24 mouse cellular contexts compared by ENCODE assay signal in the genomic region with DNA sequence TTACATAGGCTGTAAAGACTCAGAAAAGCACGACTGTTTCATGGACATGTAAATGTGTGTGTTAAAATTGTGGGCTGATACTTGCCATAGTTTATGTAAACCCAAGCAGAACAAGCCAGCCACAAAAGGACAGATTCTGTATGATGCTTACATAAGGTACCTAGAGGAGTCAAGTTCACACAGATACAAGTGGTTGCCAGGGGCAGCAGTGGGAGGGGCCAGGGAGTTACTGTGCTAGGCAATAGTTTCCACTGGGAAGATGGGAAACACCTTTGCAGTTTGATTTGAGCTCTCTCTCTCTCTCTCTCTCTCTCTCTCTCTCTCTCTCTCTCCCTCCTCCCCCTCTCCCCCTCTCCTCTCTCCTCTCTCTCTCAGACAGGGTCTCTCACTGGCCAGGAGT. TPM values are rescaled to one million over a fixed set of nuclear protein-coding genes. Genes with fewer than 3 reads are reported as not detected.
A peak's percentile ranks its signal among the peaks of the same experiment; 100 is the strongest.
DNase-seq lines count a peak whose midpoint lies in the region; ATAC-seq and TF ChIP-seq lines count a peak whose summit lies in the region.
"Had no signal": no experiment of that assay in that cellular context is flagged by ENCODE, and none has a peak within 500 bp of the region (broad histone marks: within the 10 kb centered on the region; RNA-seq: fewer than 3 reads in every experiment).

No protein-coding gene starts in this region.

- no peak for DNase-seq in heart, postnatal 36 days
- DNase-seq in lung, adult 18-20 months, result peak; percentile 75 to 81
- no peak for DNase-seq in lung, adult 2 months
- peak; percentile 29 for DNase-seq in MEL (ENCODE audit: low read depth, low spot score)
- no peak for DNase-seq in adrenal gland, postnatal 10 days
- DNase-seq: cerebellum, adult 2 months; heart, postnatal 4 days; kidney, postnatal 4 days; midbrain, embryonic 14.5 days had no signal

- H3K4me3 ChIP-seq in heart, embryonic 12.5 days, result no peak overlapping the region
- H3K4me3 ChIP-seq in lung, adult 2 months (replicated peaks; ENCODE audit: extremely low read depth, low read depth, low read length), result no peak overlapping the region
- no peak overlapping the region for H3K4me3 ChIP-seq in MEL (ENCODE audit: control insufficient read depth in 1 of 2, insufficient read depth in 1 of 2, low read depth in 2 of 2, low read length in 2 of 2)
- H3K4me3 ChIP-seq in brown adipose tissue, adult 24 weeks (ENCODE audit: insufficient read depth, low read depth, low read length), result no peak overlapping the region
- H3K4me3 ChIP-seq: embryonic facial prominence, embryonic 15.5 days; forebrain, embryonic 13.5 days; heart, embryonic 13.5 days; limb, embryonic 15.5 days; myocyte; neural tube, embryonic 15.5 days had no signal

- no peaks in the 10 kb centered on the region for H3K36me3 ChIP-seq in heart, embryonic 12.5 days
- H3K36me3 ChIP-seq in MEL (ENCODE audit: control insufficient read depth in 1 of 2, insufficient read depth in 2 of 2, low read length in 2 of 2), result peaks cover 0 to 20% of the 10 kb centered on the region in 2 experiments; a peak in 2 of 4 replicates
- H3K36me3 ChIP-seq: embryonic facial prominence, embryonic 15.5 days; heart, embryonic 13.5 days; limb, embryonic 15.5 days; neural tube, embryonic 15.5 days had no signal

- no peak overlapping the region for H3K27ac ChIP-seq in heart, embryonic 12.5 days (ENCODE audit: poor library complexity, severe bottlenecking)
- H3K27ac ChIP-seq in MEL (ENCODE audit: control insufficient read depth, low read depth, low read length), result no peak overlapping the region
- H3K27ac ChIP-seq in brown adipose tissue, adult 24 weeks (replicated peaks; ENCODE audit: low read depth, low read length), result 0 out of 2 replicates have a peak overlapping the region, but pooled peaks have one; percentile 5
- H3K27ac ChIP-seq: embryonic facial prominence, embryonic 15.5 days; forebrain, embryonic 13.5 days; heart, embryonic 13.5 days; limb, embryonic 15.5 days; neural tube, embryonic 15.5 days had no signal

- H3K9ac ChIP-seq in heart, embryonic 12.5 days, result peak overlapping the region; percentile 40; the same call in 1 of the 2 replicates
- H3K9ac ChIP-seq in MEL (ENCODE audit: control insufficient read depth, low read depth, low read length, poor library complexity, severe bottlenecking), result no peak overlapping the region
- H3K9ac ChIP-seq: embryonic facial prominence, embryonic 15.5 days; forebrain, embryonic 13.5 days; heart, embryonic 13.5 days; limb, embryonic 15.5 days; neural tube, embryonic 15.5 days had no signal

- ATAC-seq in heart, embryonic 12.5 days (ENCODE audit: insufficient number of reproducible peaks, low FRiP score), result no peak
- ATAC-seq in activated CD4-positive, CD25-positive, alpha-beta regulatory T cell, adult 4 months, result no peak
- ATAC-seq: forebrain, embryonic 13.5 days had no signal

- no peaks in the 10 kb centered on the region for H3K27me3 ChIP-seq in heart, embryonic 12.5 days (replicated peaks)
- no peaks in the 10 kb centered on the region for H3K27me3 ChIP-seq in MEL (ENCODE audit: control insufficient read depth in 1 of 2, insufficient read depth in 2 of 2, low read length in 2 of 2)
- H3K27me3 ChIP-seq: embryonic facial prominence, embryonic 15.5 days; forebrain, embryonic 13.5 days; heart, embryonic 13.5 days; limb, embryonic 15.5 days; neural tube, embryonic 15.5 days had no signal

- H3K4me1 ChIP-seq in heart, embryonic 12.5 days (replicated peaks), result peaks cover 41% of the 10 kb centered on the region
- H3K4me1 ChIP-seq in lung, adult 2 months (ENCODE audit: control insufficient read depth, insufficient read depth, low read length), result peaks cover 4% of the 10 kb centered on the region
- H3K4me1 ChIP-seq in MEL (ENCODE audit: control insufficient read depth in 1 of 2, insufficient read depth in 2 of 2, low read length in 2 of 2), result peaks cover 13 to 24% of the 10 kb centered on the region in 2 experiments
- peaks cover 18% of the 10 kb centered on the region for H3K4me1 ChIP-seq in brown adipose tissue, adult 24 weeks (ENCODE audit: control insufficient read depth, insufficient read depth, insufficient read length, low read length)

- no peaks in the 10 kb centered on the region for H3K9me3 ChIP-seq in heart, embryonic 12.5 days (replicated peaks)
- no peaks in the 10 kb centered on the region for H3K9me3 ChIP-seq in MEL (replicated peaks; ENCODE audit: insufficient read depth, low read length)
- H3K9me3 ChIP-seq: embryonic facial prominence, embryonic 15.5 days; forebrain, embryonic 13.5 days; heart, embryonic 13.5 days; limb, embryonic 15.5 days; neural tube, embryonic 15.5 days had no signal

- 45% methylated on average over 1 of the region's 1 CpGs for WGBS in heart, embryonic 12.5 days
- 57% methylated on average over 1 of the region's 1 CpGs for WGBS in lung, adult 2 months

- TF ChIP-seq CTCF in lung, adult 2 months (IDR thresholded peaks at IDR 0.05; ENCODE audit: insufficient read depth, low read length), result no peak
- TF ChIP-seq CTCF in MEL (IDR thresholded peaks at IDR 0.05 in 2 of 3, conservative IDR thresholded peaks at IDR 0.05 in 1 of 3; ENCODE audit: control insufficient read depth in 1 of 3, insufficient read depth in 1 of 3, low read depth in 2 of 3, low read length in 3 of 3, poor library complexity in 1 of 3, severe bottlenecking in 1 of 3), result no peak

- peaks cover 3% of the 10 kb centered on the region for H3K79me2 ChIP-seq in MEL (ENCODE audit: control insufficient read depth, insufficient read depth, low read length, poor library complexity)

- no peak overlapping the region for H3K4me2 ChIP-seq in heart, embryonic 12.5 days
- H3K4me2 ChIP-seq: embryonic facial prominence, embryonic 15.5 days; forebrain, embryonic 13.5 days; heart, embryonic 13.5 days; limb, embryonic 15.5 days; neural tube, embryonic 15.5 days had no signal

- TF ChIP-seq POLR2A in lung, adult 2 months (IDR thresholded peaks at IDR 0.05; ENCODE audit: borderline replicate concordance, extremely low read depth, low read depth, low read length), result no peak
- TF ChIP-seq POLR2A in MEL (IDR thresholded peaks at IDR 0.05; ENCODE audit: control insufficient read depth in 1 of 2, insufficient read depth in 1 of 2, low read depth in 1 of 2, low read length in 2 of 2, poor library complexity in 1 of 2), result no peak

- TF ChIP-seq RAD21 in MEL (IDR thresholded peaks at IDR 0.05; ENCODE audit: low read depth, low read length), result no peak

- no peak for TF ChIP-seq EP300 in MEL (IDR thresholded peaks at IDR 0.05; ENCODE audit: low read depth in 1 of 2, low read length in 2 of 2)

- intact Hi-C loops in heart, postnatal 36 days (cut with DNase I), result no loop called here

RNA-seq across cellular contexts. Expression of gene Ppp1r9b, which starts 5.7 kb away (rescaled TPM):
- polyA plus RNA-seq in heart, embryonic 12.5 days (2016; fragmentation: Nextera tagmentation; extraction: Ambion mirVana), result 10.4 and 12.2 TPM in 2 replicates
- 10 to 100 TPM; 46.3 to 50.8 TPM for total RNA-seq in heart, postnatal 36 days (2021)
- polyA plus RNA-seq in lung, adult 2 months (2012; rRNA removed), result 58.7 and 67.7 TPM in 2 replicates
- total RNA-seq in MEL (2012; rRNA removed), result 113 and 150 TPM in 2 replicates
- polyA plus RNA-seq in MEL (2012; ENCODE audit: insufficient read depth in 1 of 2, insufficient read length in 2 of 2, low read depth in 1 of 2, low replicate concordance in 2 of 2, missing spikeins in 1 of 2), result 100 to 1,000 TPM in 1 of 2 experiments, 10 to 100 TPM in 1; 47.0 to 169 TPM
- polyA plus RNA-seq in brown adipose tissue, adult 24 weeks (2012; ENCODE audit: insufficient read depth, insufficient read length, missing spikeins), result 70.8 and 83.5 TPM in 2 replicates
- polyA plus RNA-seq in activated CD4-positive, CD25-positive, alpha-beta regulatory T cell, adult 4 months (2017; shearing (Covaris generic)), result 10 to 100 TPM; 23.1 to 24.0 TPM
- total RNA-seq in adrenal gland, postnatal 10 days (2021), result 10 to 100 TPM; 83.3 to 96.2 TPM

RNA-seq across cellular contexts. Expression of gene Sgca, which starts 9.0 kb away (rescaled TPM):
- 20.6 and 26.6 TPM in 2 replicates for polyA plus RNA-seq in heart, embryonic 12.5 days (2016; fragmentation: Nextera tagmentation; extraction: Ambion mirVana)
- total RNA-seq in heart, postnatal 36 days (2021), result 100 to 1,000 TPM; 185 to 189 TPM
- 19.9 and 54.4 TPM in 2 replicates for polyA plus RNA-seq in lung, adult 2 months (2012; rRNA removed)
- not detected in 2 replicates for total RNA-seq in MEL (2012; rRNA removed)
- polyA plus RNA-seq in MEL (2012; ENCODE audit: insufficient read depth in 1 of 2, insufficient read length in 2 of 2, low read depth in 1 of 2, low replicate concordance in 2 of 2, missing spikeins in 1 of 2), result not detected
- polyA plus RNA-seq in brown adipose tissue, adult 24 weeks (2012; ENCODE audit: insufficient read depth, insufficient read length, missing spikeins), result 6.5 and 6.9 TPM in 2 replicates
- under 1 TPM in 1 of 2 experiments, not detected in 1; 0.46 TPM for polyA plus RNA-seq in activated CD4-positive, CD25-positive, alpha-beta regulatory T cell, adult 4 months (2017; shearing (Covaris generic))
- total RNA-seq in adrenal gland, postnatal 10 days (2021), result 10 to 100 TPM in 1 of 2 experiments, 1 to 10 TPM in 1; 4.5 to 16.8 TPM
- polyA plus RNA-seq: forebrain, embryonic 13.5 days; midbrain, embryonic 14.5 days had no signal

RNA-seq across cellular contexts. Expression of gene Hils1, which starts 17.7 kb away (rescaled TPM):
- 0.30 TPM in 1 of 2 replicates, not detected in the other for polyA plus RNA-seq in heart, embryonic 12.5 days (2016; fragmentation: Nextera tagmentation; extraction: Ambion mirVana)
- total RNA-seq in heart, postnatal 36 days (2021), result not detected
- polyA plus RNA-seq in lung, adult 2 months (2012; rRNA removed), result not detected in 2 replicates
- total RNA-seq in MEL (2012; rRNA removed), result not detected in 2 replicates
- not detected for polyA plus RNA-seq in MEL (2012; ENCODE audit: insufficient read depth in 1 of 2, insufficient read length in 2 of 2, low read depth in 1 of 2, low replicate concordance in 2 of 2, missing spikeins in 1 of 2)
- polyA plus RNA-seq in brown adipose tissue, adult 24 weeks (2012; ENCODE audit: insufficient read depth, insufficient read length, missing spikeins), result not detected in 2 replicates
- polyA plus RNA-seq in activated CD4-positive, CD25-positive, alpha-beta regulatory T cell, adult 4 months (2017; shearing (Covaris generic)), result not detected
- total RNA-seq in adrenal gland, postnatal 10 days (2021), result not detected
- total RNA-seq: gastrocnemius, postnatal 4 days; heart, postnatal 4 days; layer of hippocampus, postnatal 10 days; left cerebral cortex, postnatal 10 days had no signal
- polyA plus RNA-seq: brain, embryonic 14.5 days; cerebellum, adult 2 months; forebrain, embryonic 13.5 days; heart, embryonic 13.5 days; kidney, embryonic 14.5 days; limb, embryonic 15.5 days; midbrain, embryonic 14.5 days; neural tube, embryonic 15.5 days; thymus, postnatal 0 days had no signal

RNA-seq across cellular contexts. Expression of gene Samd14, which starts 24.5 kb away (rescaled TPM):
- 14.8 and 16.5 TPM in 2 replicates for polyA plus RNA-seq in heart, embryonic 12.5 days (2016; fragmentation: Nextera tagmentation; extraction: Ambion mirVana)
- 1 to 10 TPM; 1.2 to 1.3 TPM for total RNA-seq in heart, postnatal 36 days (2021)
- 5.9 and 7.0 TPM in 2 replicates for polyA plus RNA-seq in lung, adult 2 months (2012; rRNA removed)
- 35.8 and 57.6 TPM in 2 replicates for total RNA-seq in MEL (2012; rRNA removed)
- 1,000 to 10,000 TPM in 1 of 2 experiments, 100 to 1,000 TPM in 1; 101 to 1,219 TPM for polyA plus RNA-seq in MEL (2012; ENCODE audit: insufficient read depth in 1 of 2, insufficient read length in 2 of 2, low read depth in 1 of 2, low replicate concordance in 2 of 2, missing spikeins in 1 of 2)
- 0.59 and 0.67 TPM in 2 replicates for polyA plus RNA-seq in brown adipose tissue, adult 24 weeks (2012; ENCODE audit: insufficient read depth, insufficient read length, missing spikeins)
- polyA plus RNA-seq in activated CD4-positive, CD25-positive, alpha-beta regulatory T cell, adult 4 months (2017; shearing (Covaris generic)), result under 1 TPM in 1 of 2 experiments, not detected in 1; 0.32 TPM
- 10 to 100 TPM in 1 of 2 experiments, 1 to 10 TPM in 1; 7.3 to 11.0 TPM for total RNA-seq in adrenal gland, postnatal 10 days (2021)

RNA-seq across cellular contexts. Expression of gene Col1a1, which starts 49.1 kb away (rescaled TPM):
- 404 and 446 TPM in 2 replicates for polyA plus RNA-seq in heart, embryonic 12.5 days (2016; fragmentation: Nextera tagmentation; extraction: Ambion mirVana)
- total RNA-seq in heart, postnatal 36 days (2021), result 100 to 1,000 TPM; 144 to 156 TPM
- 108 and 115 TPM in 2 replicates for polyA plus RNA-seq in lung, adult 2 months (2012; rRNA removed)
- 0.12 and 0.20 TPM in 2 replicates for total RNA-seq in MEL (2012; rRNA removed)
- under 1 TPM in 1 of 2 experiments, not detected in 1; 0.61 TPM for polyA plus RNA-seq in MEL (2012; ENCODE audit: insufficient read depth in 1 of 2, insufficient read length in 2 of 2, low read depth in 1 of 2, low replicate concordance in 2 of 2, missing spikeins in 1 of 2)
- 36.9 and 49.1 TPM in 2 replicates for polyA plus RNA-seq in brown adipose tissue, adult 24 weeks (2012; ENCODE audit: insufficient read depth, insufficient read length, missing spikeins)
- under 1 TPM; 0.10 to 0.61 TPM for polyA plus RNA-seq in activated CD4-positive, CD25-positive, alpha-beta regulatory T cell, adult 4 months (2017; shearing (Covaris generic))
- 1,000 to 10,000 TPM in 1 of 2 experiments, 100 to 1,000 TPM in 1; 763 to 1,573 TPM for total RNA-seq in adrenal gland, postnatal 10 days (2021)

Comparison
In these comparisons a context has a peak if more than half of its experiments do, and no peak if none do; other contexts are left out.
1. DNase-seq: peak in lung, adult 18-20 months (2 of 2) and MEL (single experiment); none in heart, postnatal 36 days (0 of 2), lung, adult 2 months (single experiment) and adrenal gland, postnatal 10 days (single experiment).